9 mouse cellular contexts compared by ENCODE assay signal in genomic region chr11:5290691-5291090, GRCm38 (mm10). TPM values are rescaled to one million over a fixed set of nuclear protein-coding genes. Genes with fewer than 3 reads are reported as not detected.
DNase-seq lines count a peak whose midpoint lies in the region.
"Had no signal": no experiment of that assay in that cellular context is flagged by ENCODE, and none has a peak within 500 bp of the region (broad histone marks: within the 10 kb centered on the region; RNA-seq: fewer than 3 reads in every experiment).

No protein-coding gene starts in this region.

- DNase-seq in urinary bladder, postnatal 14 days (ENCODE audit: low spot score) = peak; percentile 69
- DNase-seq in urinary bladder, postnatal 10 days (ENCODE audit: low spot score) = no peak
- peak; percentile 78 for DNase-seq in adrenal gland, postnatal 14 days
- peak; percentile 72 for DNase-seq in embryonic facial prominence, embryonic 10.5 days (ENCODE audit: low spot score)
- DNase-seq in kidney, postnatal 25 days = peak; percentile 71 to 79
- DNase-seq in lung, postnatal 4 days = peak; percentile 47 to 76
- DNase-seq in spleen, adult 12 weeks (ENCODE audit: low spot score) = peak; percentile 32

- H3K27me3 ChIP-seq in embryonic facial prominence, embryonic 10.5 days (replicated peaks; ENCODE audit: low read depth, poor library complexity, severe bottlenecking) = no peaks in the 10 kb centered on the region
- H3K27me3 ChIP-seq: hindbrain, embryonic 15.5 days; stomach, embryonic 15.5 days had no signal

- H3K4me3 ChIP-seq in embryonic facial prominence, embryonic 10.5 days = no peak overlapping the region
- H3K4me3 ChIP-seq: hindbrain, embryonic 15.5 days; stomach, embryonic 15.5 days had no signal

- peaks cover 12% of the 10 kb centered on the region for H3K4me1 ChIP-seq in embryonic facial prominence, embryonic 10.5 days

- H3K36me3 ChIP-seq in embryonic facial prominence, embryonic 10.5 days (replicated peaks) = peaks cover 33% of the 10 kb centered on the region

- WGBS in embryonic facial prominence, embryonic 10.5 days = 21% methylated on average over 5 of the region's 5 CpGs

- no peaks in the 10 kb centered on the region for H3K9me3 ChIP-seq in embryonic facial prominence, embryonic 10.5 days
- H3K9me3 ChIP-seq: hindbrain, embryonic 15.5 days; stomach, embryonic 15.5 days had no signal

- H3K27ac ChIP-seq in embryonic facial prominence, embryonic 10.5 days (replicated peaks) = no peak overlapping the region
- H3K27ac ChIP-seq: stomach, embryonic 15.5 days had no signal

RNA-seq across cellular contexts. Expression of gene Kremen1, which starts 29.3 kb away (rescaled TPM):
- total RNA-seq in adrenal gland, postnatal 14 days (2021) = 17.2 and 19.8 TPM in 2 replicates
- polyA plus RNA-seq in embryonic facial prominence, embryonic 10.5 days (2016; fragmentation: Nextera tagmentation; extraction: Ambion mirVana) = 16.5 and 17.3 TPM in 2 replicates
